35 mouse cellular contexts compared by ENCODE assay signal in the genomic region with DNA sequence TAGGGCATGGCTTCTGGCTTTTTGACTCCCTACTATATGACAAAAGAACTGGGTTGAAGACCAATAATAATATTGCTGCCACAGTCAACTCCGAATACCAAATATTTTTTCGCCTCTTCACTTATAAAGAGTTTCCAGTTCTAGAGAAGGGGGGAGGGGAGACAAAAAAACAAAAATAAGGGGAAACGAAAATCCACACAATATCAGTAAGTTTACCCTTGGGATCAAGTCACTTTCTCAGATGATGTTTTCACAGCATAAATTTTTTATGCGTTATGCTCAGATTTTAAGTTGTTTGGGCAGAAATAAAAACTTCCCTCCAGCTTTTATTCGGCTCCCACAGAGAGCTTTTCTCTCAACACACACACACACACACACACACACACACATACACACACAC.
"Had no signal": no experiment of that assay in that cellular context is flagged by ENCODE, and none has a peak within 500 bp of the region (broad histone marks: within the 10 kb centered on the region; RNA-seq: fewer than 3 reads in every experiment).

No protein-coding gene starts in this region.

- H3K4me1 ChIP-seq: intestine, embryonic 15.5 days had no signal

- H3K4me3 ChIP-seq: heart, embryonic 10.5 days; heart, embryonic 12.5 days; heart, embryonic 13.5 days; heart, embryonic 15.5 days; hindbrain, embryonic 10.5 days; hindbrain, embryonic 12.5 days; hindbrain, embryonic 13.5 days; hindbrain, embryonic 15.5 days; intestine, embryonic 15.5 days; kidney, embryonic 15.5 days; layer of hippocampus, adult 2 months; left cerebral cortex, adult 2 months had no signal

- DNase-seq: heart, postnatal 10 days; heart, postnatal 14 days; heart, postnatal 36 days; heart, postnatal 4 days; kidney, adult 11 months; kidney, adult 18-20 months; kidney, adult 8-10 months; kidney, adult 9 months; kidney, postnatal 10 days; kidney, postnatal 14 days; kidney, postnatal 25 days; kidney, postnatal 36 days; kidney, postnatal 4 days; layer of hippocampus, adult 9-11 months; layer of hippocampus, postnatal 36 days had no signal

- H3K27me3 ChIP-seq: heart, embryonic 12.5 days; heart, embryonic 13.5 days; heart, embryonic 15.5 days; hindbrain, embryonic 12.5 days; hindbrain, embryonic 13.5 days; hindbrain, embryonic 15.5 days; intestine, embryonic 15.5 days; kidney, embryonic 15.5 days had no signal

- H3K9me3 ChIP-seq: heart, embryonic 10.5 days; heart, embryonic 12.5 days; heart, embryonic 13.5 days; heart, embryonic 15.5 days; hindbrain, embryonic 10.5 days; hindbrain, embryonic 12.5 days; hindbrain, embryonic 13.5 days; hindbrain, embryonic 15.5 days; intestine, embryonic 15.5 days; kidney, embryonic 15.5 days had no signal

- H3K9ac ChIP-seq: heart, embryonic 12.5 days; heart, embryonic 13.5 days; heart, embryonic 15.5 days; hindbrain, embryonic 12.5 days; hindbrain, embryonic 13.5 days; hindbrain, embryonic 14.5 days; hindbrain, embryonic 15.5 days; intestine, embryonic 15.5 days; kidney, embryonic 15.5 days had no signal

- ATAC-seq: hindbrain, embryonic 16.5 days; hindbrain, postnatal 0 days; inflammation-experienced regulatory T-cells, adult 6 months; intestine, embryonic 15.5 days; intestine, embryonic 16.5 days; intestine, postnatal 0 days had no signal

- H3K36me3 ChIP-seq: heart, embryonic 10.5 days; heart, embryonic 12.5 days; heart, embryonic 13.5 days; heart, embryonic 15.5 days; hindbrain, embryonic 10.5 days; hindbrain, embryonic 12.5 days; hindbrain, embryonic 13.5 days; hindbrain, embryonic 15.5 days; intestine, embryonic 15.5 days; kidney, embryonic 15.5 days had no signal

- H3K27ac ChIP-seq: heart, embryonic 10.5 days; heart, embryonic 13.5 days; heart, embryonic 15.5 days; hindbrain, embryonic 10.5 days; hindbrain, embryonic 12.5 days; hindbrain, embryonic 13.5 days; hindbrain, embryonic 14.5 days; hindbrain, embryonic 15.5 days; hindbrain, postnatal 0 days; intestine, embryonic 15.5 days; kidney, embryonic 15.5 days; kidney, postnatal 0 days; layer of hippocampus, adult 2 months; left cerebral cortex, adult 2 months had no signal

- H3K4me2 ChIP-seq: heart, embryonic 11.5 days; heart, embryonic 12.5 days; heart, embryonic 13.5 days; heart, embryonic 15.5 days; hindbrain, embryonic 12.5 days; hindbrain, embryonic 13.5 days; hindbrain, embryonic 14.5 days; hindbrain, embryonic 15.5 days; intestine, embryonic 15.5 days; kidney, embryonic 15.5 days had no signal
